Mouse (Mus musculus) thymus, postnatal 4 days (tissue): ENCODE results near the gene Qdpr.

Experiments
- DNase-seq: peaks from one replicate; pipeline ENCODE4 v3.0.0; 2021

The Qdpr gene

DNA sequence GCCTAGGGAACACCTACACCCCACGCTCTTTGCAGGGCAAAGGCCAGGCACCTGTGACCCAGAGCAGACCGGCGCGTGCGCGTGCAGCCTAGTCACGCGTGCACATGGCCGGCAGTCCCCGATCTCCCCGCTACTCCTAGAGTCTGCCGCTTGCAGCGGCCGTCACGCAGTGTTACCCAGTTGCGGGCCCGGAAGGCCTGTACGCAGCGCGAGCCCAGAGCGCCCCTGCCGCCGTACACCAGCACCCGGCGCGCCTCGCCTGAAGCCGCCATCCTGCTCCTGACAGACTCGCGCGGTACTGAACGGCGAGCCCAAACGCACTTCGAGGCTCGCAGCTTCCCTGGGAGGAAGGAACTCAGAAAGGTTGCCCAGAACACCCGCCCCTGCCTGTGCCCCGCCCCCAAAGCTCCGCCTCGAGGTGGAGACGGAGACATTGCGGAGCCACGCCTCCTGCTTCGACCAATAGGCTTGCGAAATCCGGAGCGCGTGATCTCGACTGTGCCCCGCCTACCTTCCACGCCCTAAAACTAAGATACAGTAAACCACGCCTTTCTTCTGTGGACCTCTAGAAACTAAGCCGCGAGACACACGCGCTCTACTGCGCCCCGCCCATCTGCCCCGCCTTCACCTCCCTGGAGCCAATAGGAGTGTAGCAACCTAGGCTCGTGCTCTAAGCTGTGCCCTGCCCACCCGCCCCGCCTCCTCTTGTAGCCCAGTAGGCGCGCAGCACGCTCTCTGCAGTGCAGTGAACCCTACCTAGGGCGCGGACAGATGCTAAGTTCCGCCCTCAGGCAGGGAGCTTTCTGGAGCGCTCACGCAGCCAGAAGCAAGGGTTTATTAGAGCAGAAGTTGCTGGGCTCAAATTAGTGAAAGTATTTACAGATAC lies at the start of gene Qdpr:
TSS of gene Qdpr (minus strand) at position 406 of the 886 bp plus-strand sequence.
- DNase-seq, result peak; percentile 98

- no peak for DNase-seq
Measured at GRCm38 (mm10) chr5:45497564-45497963, 47.5 kb upstream of the Qdpr start.

GRCm38 (mm10) chr5:45496930-45497550 lies 47.0 kb upstream of the Qdpr start:
- no peak for DNase-seq

- no peak for DNase-seq
Measured at GRCm38 (mm10) chr5:45496479-45496878, 46.4 kb upstream of the Qdpr start.

DNA sequence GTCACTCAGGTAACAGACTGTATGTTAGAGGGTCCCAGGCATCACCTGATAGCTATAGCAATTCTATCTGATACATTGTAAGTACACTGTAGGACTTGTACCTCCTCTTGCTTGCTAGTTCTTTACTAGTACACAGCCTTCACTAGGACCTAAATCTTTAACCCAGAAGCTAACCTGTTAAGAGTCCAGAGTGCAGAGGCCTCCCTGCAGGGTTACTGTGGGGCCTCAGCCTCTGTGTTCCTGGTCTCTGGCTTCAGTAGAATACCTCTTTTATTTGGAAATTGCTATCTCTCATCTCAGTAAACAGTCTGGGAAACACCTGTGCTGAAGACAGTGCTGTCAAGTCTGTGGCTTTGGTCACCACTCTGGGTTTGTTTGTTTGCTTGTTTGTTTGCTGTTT lies 46.0 kb upstream of the Qdpr start:
- DNase-seq, result no peak

DNA sequence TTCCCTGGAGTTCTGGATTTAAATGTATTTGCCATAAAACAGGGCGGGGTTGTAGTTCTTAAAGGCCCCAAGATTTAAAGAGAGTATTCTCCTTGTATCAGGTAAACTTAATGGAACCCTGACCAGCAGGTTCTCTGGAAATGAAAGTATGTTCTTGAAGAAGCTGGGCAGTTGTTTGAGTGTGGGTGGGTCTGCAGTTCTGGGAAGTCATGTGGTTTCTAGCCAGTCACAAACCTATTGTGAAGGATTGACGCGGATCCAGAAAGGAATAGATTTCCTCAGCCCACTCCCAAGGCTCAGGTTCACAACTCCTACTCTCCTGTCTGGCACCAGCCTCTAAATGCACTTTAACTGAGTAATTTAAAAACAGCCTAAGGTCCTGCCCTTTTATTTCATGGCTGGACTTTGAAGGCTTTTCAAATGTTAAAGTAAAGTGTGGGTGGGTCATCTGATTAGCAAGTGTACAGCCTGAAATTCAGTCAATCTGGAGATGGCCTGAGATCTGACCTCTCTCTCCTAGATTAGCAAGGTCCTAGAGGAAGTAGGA lies 45.5 kb upstream of the Qdpr start:
- no peak for DNase-seq

DNA sequence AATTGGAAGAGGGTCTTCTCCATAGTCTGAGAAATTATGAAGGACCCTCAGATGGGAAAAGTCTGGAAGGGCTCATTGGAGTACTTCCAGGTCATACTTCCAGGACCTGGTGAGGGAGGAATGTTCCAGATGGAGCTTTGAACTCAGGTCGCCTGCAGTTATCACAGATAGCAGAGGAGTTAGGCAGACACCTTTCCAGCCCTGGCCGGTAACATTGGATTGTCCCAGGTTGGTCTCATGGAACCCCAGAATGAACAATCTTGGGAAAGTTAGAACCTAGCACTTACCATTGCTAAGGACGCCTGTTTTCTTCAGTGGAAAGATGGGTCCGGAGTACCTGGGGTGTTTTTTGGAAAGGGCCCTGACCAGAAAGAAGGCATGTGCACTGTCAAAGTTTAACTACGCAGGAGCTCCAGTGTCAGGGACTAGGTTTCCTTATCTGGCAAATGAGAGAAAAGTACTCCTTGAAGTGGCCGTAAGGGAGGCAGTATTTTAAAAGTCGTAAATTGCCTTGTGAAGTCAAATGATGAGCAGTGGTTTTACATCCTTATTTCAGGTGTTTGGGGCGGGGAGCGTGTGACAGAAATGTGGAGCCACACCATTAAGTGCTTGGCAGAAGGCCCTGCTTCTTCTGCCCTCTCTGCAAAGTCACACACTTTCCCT lies 44.2 kb upstream of the Qdpr start:
- no peak for DNase-seq

- DNase-seq, result peak; percentile 100
Measured at GRCm38 (mm10) chr5:45493191-45494092, 43.4 kb upstream of the Qdpr start, which contains the start of gene Lap3. Lap3 (plus strand) TSS chr5:45493374.

GRCm38 (mm10) chr5:45491776-45492175 lies 41.7 kb upstream of the Qdpr start:
- no peak for DNase-seq

DNA sequence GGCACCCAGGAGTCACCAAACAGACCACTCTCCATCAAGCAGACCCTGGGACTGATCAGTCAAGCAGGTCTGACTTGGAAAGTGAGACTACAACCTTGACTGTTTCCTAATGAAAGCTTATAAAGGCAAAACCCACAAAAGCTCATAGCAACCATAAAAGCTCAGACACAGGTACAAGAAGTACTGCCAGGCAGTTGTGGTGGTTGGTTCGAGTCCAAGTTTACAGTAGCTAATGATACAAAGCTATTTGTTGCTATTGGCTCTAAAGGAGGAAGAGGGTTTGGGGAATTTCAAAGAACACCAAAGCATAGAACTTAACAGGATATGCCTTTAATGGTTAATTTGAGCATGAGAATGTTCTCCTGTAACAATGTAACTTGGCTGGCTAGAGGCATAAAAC lies 33.6 kb upstream of the Qdpr start:
- DNase-seq, result no peak

DNA sequence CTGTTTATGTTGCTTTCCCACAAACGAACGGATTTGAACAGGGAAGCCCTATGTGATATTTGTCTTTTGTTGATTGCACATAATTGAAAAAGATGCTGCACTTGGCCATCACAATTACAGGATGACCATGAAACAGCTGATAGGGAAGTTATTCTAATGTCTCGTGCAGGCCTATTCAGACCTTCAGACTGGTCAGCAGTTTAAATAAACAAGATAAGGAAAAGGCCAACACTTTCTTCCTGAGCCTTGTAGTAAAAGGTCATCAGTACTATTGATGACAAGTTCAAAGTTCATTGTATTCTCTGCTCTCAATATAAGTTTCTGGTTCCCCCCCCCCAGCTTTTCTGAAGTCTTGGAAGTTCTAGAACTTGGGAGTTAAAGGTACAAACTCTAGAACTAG lies 32.6 kb upstream of the Qdpr start:
- no peak for DNase-seq

GRCm38 (mm10) chr5:45481125-45481524 lies 31.1 kb upstream of the Qdpr start:
- no peak for DNase-seq

GRCm38 (mm10) chr5:45480066-45480465 lies 30.0 kb upstream of the Qdpr start:
- DNase-seq, result no peak

DNA sequence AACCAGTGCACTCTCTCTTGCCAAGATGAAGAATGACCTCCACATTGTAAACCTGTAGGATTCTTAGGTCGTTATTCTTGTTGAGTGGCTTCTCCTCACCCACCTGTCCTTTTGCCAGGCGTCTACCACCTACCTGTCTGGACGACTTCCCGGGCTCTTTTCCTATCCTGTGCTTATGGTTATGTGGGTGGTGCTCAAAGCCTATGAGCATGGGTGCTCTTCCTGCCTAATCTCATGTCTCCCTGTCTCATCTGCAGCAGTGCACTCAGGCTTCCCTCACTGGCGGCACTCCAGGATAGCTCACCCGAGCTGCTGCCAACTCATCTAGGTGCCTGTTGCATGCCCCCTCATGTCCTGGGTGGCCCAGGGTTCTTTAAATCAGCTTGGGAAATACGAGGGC lies 27.6 kb upstream of the Qdpr start:
- no peak for DNase-seq

DNA sequence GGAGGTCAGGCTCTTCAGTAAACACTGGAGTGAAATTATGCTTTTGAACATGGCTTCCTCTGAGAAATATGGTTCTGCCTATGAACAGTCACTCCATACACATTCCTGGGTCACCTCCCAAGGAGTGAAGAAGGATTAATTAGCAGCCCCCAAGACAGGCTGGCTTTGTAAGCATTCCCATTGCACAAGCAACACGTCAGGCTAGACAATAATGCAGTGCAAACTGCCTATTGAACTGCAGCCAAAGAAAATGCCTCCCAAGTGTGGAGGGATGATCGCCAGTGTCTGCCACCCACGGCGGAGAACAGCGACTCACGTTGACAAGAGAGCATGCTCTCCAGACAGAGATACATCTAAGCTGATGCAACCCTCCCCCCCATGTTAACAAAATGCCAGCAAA lies 26.3 kb upstream of the Qdpr start:
- no peak for DNase-seq

DNA sequence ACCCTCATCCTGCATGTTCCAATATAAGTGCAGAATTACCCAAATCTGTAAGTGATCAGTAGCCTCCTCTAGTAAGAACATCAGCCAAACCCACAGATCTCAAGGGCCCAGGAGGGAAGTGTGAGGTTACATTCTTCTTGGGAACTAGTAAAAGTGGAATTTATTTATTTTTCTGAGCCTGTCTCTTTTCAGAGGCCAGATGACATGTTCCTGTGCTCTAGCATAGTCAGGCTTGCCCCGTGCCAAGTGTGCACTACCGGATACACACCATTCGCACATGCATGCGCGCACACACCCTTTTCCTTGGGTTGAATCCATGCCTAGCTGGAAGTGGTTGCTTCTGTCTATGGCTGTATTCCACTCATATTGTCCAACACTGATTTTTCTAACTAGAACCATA lies 25.7 kb upstream of the Qdpr start:
- DNase-seq, result no peak

DNA sequence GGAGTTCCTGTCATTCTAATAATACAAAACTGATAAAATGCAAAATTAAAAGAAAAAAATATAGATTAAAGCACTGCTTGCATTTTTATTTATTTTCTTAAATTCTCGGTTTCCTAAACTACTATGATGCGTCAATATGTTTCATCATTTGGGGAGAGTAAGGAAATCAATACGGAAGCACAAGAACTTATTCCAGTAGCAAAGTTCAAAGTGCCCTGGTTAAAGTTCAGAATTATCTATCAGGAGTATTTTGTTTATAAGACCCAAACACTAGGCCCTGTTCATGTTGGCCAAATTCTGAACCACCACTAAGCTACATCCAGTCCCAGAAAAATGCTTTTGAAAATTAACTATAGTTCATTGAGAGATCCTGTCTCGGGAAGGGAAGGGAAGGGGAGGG lies 24.7 kb upstream of the Qdpr start:
- DNase-seq, result no peak

DNA sequence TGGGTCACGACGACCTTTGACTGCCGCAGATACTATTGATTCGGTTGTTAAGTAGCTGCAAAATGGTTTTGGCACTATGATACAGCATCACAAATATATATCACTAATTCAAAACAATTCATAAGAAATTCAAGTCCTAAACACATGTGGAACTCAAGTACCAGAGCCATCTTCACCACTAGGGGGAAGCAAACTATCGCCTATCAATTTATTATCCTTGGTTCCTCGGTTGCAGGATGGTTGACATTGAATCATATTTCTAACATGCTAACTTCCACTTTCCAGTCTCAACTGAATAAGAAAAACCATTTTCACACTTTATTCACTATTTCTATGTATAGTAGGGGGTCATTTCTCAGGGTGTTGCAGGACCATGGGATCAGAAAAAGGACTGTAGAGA lies 24.2 kb upstream of the Qdpr start:
- peak; percentile 28 for DNase-seq

DNA sequence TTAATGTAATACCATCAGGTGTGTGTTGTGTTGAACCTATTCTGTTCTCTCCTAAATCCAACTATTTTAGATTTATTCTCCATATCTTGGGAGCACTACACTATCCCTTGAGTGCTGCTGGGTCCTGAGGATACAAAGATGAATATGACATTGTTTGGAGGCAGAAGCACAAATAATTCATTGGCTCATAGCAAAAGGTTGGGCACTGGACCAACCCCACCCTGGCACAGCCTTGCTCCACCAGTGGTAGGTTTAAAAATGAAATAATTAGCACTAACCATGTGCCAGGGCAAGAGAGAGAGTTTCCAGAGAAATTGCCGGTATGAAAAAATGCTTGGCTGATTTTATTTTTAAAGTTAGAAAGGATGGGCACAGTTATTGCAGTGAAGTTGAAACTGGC lies 23.5 kb upstream of the Qdpr start:
- DNase-seq, result no peak

GRCm38 (mm10) chr5:45472880-45473450 lies 22.9 kb upstream of the Qdpr start:
- DNase-seq, result no peak

DNA sequence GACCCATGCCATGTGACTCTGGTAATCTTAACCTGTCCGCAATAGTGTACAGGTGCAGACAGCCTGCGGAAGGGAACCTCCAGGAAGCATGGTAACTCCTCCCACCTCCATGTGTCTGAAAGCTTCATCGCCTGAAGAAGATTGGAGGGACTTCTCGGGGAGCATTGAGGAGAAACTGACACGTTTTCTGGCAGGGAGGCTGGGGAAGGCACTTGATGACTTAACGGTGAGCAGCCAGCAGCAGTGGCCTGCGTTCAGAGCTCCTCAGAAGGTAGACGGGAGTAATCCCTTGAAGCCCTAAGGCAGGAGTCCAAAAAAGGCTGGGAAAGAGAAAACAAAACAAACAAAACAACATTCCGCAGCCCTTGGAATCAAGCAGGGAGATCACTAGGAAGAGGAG lies 4.4 kb upstream of the Qdpr start:
- DNase-seq, result no peak

DNA sequence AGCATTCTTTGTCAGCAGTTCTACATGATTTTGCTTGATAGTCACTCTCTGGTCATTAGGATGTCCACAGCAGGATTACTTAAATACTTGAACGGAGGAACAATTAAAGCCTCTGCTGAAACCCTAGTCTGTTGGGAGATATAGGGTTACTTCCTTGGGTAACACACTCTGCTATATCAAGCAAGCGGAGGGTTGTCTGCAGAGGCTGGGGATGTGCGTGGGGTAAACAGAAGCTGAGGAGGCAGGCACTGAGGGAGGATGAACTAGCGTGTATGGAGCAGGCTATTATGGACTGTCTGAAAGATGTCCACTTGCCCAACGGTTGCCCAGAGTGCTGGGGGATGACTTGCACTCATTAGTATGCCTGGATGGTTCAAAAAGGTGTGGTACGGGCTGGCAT lies 3.4 kb upstream of the Qdpr start, which contains the start of gene Clrn2:
TSS of gene Clrn2 (plus strand) at position 301 of the 400 bp plus-strand sequence.
- no peak for DNase-seq
